Mouse (Mus musculus) intestine, embryonic 16.5 days (tissue): ENCODE measurements at regions not wholly inside any gene's neighbourhood (a gene's known extent, or its start where the extent isn't known, plus 50 kb on each side); places are given as distances from the start of the nearest gene placed in this dataset.

Experiments used
- ATAC-seq: fragments of 200-750 bp; cut with Nextera tagmentation; 2 replicates; pipeline ENCODE4 v1.8.0; 2017; ENCODE audit warnings: moderate TSS enrichment, moderate library complexity
- H3K27ac ChIP-seq: fragments of 300-500 bp; sonication (generic); 2 replicates; pipeline ENCODE4 v1.5.1; 2014; ENCODE audit warnings: mild to moderate bottlenecking, low read length
- H3K27me3 ChIP-seq: fragments of 300-500 bp; sonication (generic); replicated peaks from 2 replicates; pipeline ENCODE4 v1.6.1; 2014; ENCODE audit warnings: low read length, control low read depth, mixed read lengths; ENCODE audit not compliant: control insufficient read depth, insufficient read depth
- H3K36me3 ChIP-seq: fragments of 300-500 bp; sonication (generic); 2 replicates; pipeline ENCODE4 v1.6.1; 2014; ENCODE audit warnings: low read length, control low read depth; ENCODE audit not compliant: control insufficient read depth, insufficient read depth
- H3K4me1 ChIP-seq: fragments of 300-500 bp; sonication (generic); 2 replicates; pipeline ENCODE4 v1.6.1; 2014; ENCODE audit warnings: low read length, control low read depth, mixed read lengths; ENCODE audit not compliant: control insufficient read depth, insufficient read depth
- H3K4me2 ChIP-seq: fragments of 300-500 bp; sonication (generic); 2 replicates; pipeline ENCODE4 v1.6.1; 2014; ENCODE audit warnings: low read depth, low read length, control low read depth
- H3K4me3 ChIP-seq: fragments of 300-500 bp; sonication (generic); 2 replicates; pipeline ENCODE4 v1.5.1; 2014; ENCODE audit warnings: mild to moderate bottlenecking, low read length
- H3K9ac ChIP-seq: fragments of 300-500 bp; sonication (generic); 2 replicates; pipeline ENCODE4 v1.6.1; 2014; ENCODE audit warnings: low read depth, low read length
- H3K9me3 ChIP-seq: fragments of 300-500 bp; sonication (generic); 2 replicates; pipeline ENCODE4 v1.6.1; 2016; ENCODE audit warnings: low read length, control low read depth; ENCODE audit not compliant: control insufficient read depth
- WGBS: fragments of 180-500 bp; shearing (Covaris S2); extraction: QIAGEN DNeasy Blood & Tissue Kit; methylation state at CpG from one replicate; pipeline ENCODE4 v1.1.7; 2014; 5-methylcytosine and 5-hydroxymethylcytosine counted together

- H3K4me2 ChIP-seq, result no peak overlapping the region
- 66% methylated on average over 3 of the region's 3 CpGs for WGBS
- H3K27ac ChIP-seq, result no peak overlapping the region
- H3K36me3 ChIP-seq, result no peaks in the 10 kb centered on the region
- H3K27me3 ChIP-seq, result peaks cover 24% of the 10 kb centered on the region
- no peak overlapping the region for H3K4me3 ChIP-seq
- no peaks in the 10 kb centered on the region for H3K9me3 ChIP-seq
- H3K4me1 ChIP-seq, result 0 out of 2 replicates have a peak, but pooled peaks cover 3% of the 10 kb centered on the region
- H3K9ac ChIP-seq, result no peak overlapping the region
- ATAC-seq, result no peak
These were observed 79.5 kb upstream of the Msx1 start for GRCm38 (mm10) chr5:37903861-37904260.

- H3K36me3 ChIP-seq, result no peaks in the 10 kb centered on the region
- H3K9me3 ChIP-seq, result no peaks in the 10 kb centered on the region
- H3K4me1 ChIP-seq, result 0 out of 2 replicates have a peak, but pooled peaks cover 3% of the 10 kb centered on the region
- H3K9ac ChIP-seq, result no peak overlapping the region
- H3K4me3 ChIP-seq, result no peak overlapping the region
- 68% methylated on average over 2 of the region's 2 CpGs for WGBS
- no peak overlapping the region for H3K27ac ChIP-seq
- peaks cover 28% of the 10 kb centered on the region for H3K27me3 ChIP-seq
- no peak overlapping the region for H3K4me2 ChIP-seq
- ATAC-seq, result no peak
These were observed 78.4 kb upstream of the Msx1 start for GRCm38 (mm10) chr5:37902741-37903140.

- Histone ChIP-seq H3K36me3 (no peaks in the 10 kb centered on the region), H3K4me2 (peak overlapping the region; percentile 42), H3K9ac (no peak overlapping the region), H3K27ac (no peak overlapping the region), H3K27me3 (peaks cover 30% of the 10 kb centered on the region), H3K9me3 (no peaks in the 10 kb centered on the region), H3K4me1 (0 out of 2 replicates have a peak, but pooled peaks cover 3% of the 10 kb centered on the region), H3K4me3 (0 out of 2 replicates have a peak overlapping the region, but pooled peaks have one; percentile 3)
- under 1% methylated on average over 16 of the region's 16 CpGs for WGBS
- no peak for ATAC-seq
These were observed 77.5 kb upstream of the Msx1 start for GRCm38 (mm10) chr5:37901861-37902291.

- Histone ChIP-seq H3K4me1 (peaks cover 15% of the 10 kb centered on the region), H3K9me3 (no peaks in the 10 kb centered on the region), H3K27ac (no peak overlapping the region), H3K36me3 (no peaks in the 10 kb centered on the region), H3K27me3 (peaks cover 51% of the 10 kb centered on the region), H3K4me2 (no peak overlapping the region), H3K4me3 (no peak overlapping the region), H3K9ac (no peak overlapping the region)
- 71% methylated on average over 12 of the region's 12 CpGs for WGBS
- ATAC-seq, result no peak
These were observed 73.7 kb upstream of the Msx1 start for GRCm38 (mm10) chr5:37898041-37898615.

- WGBS, result 64% methylated on average over 6 of the region's 6 CpGs
- no peak overlapping the region for H3K9ac ChIP-seq
- peaks cover 49% of the 10 kb centered on the region for H3K27me3 ChIP-seq
- no peak overlapping the region for H3K4me2 ChIP-seq
- no peak overlapping the region for H3K27ac ChIP-seq
- peaks cover 16% of the 10 kb centered on the region for H3K4me1 ChIP-seq
- H3K36me3 ChIP-seq, result no peaks in the 10 kb centered on the region
- no peak overlapping the region for H3K4me3 ChIP-seq
- no peak for ATAC-seq
- no peaks in the 10 kb centered on the region for H3K9me3 ChIP-seq
These were observed 73.1 kb upstream of the Msx1 start for GRCm38 (mm10) chr5:37897501-37897900.

GRCm38 (mm10) chr5:37895441-37896336, 71.3 kb upstream of the Msx1 start:
- 17% methylated on average over 19 of the region's 19 CpGs for WGBS
- H3K4me3 ChIP-seq, result no peak overlapping the region
- no peak overlapping the region for H3K4me2 ChIP-seq
- no peak overlapping the region for H3K27ac ChIP-seq
- ATAC-seq, result no peak
- no peak overlapping the region for H3K9ac ChIP-seq
- peaks cover 13% of the 10 kb centered on the region for H3K4me1 ChIP-seq
- H3K27me3 ChIP-seq, result peaks cover 47% of the 10 kb centered on the region
- H3K36me3 ChIP-seq, result no peaks in the 10 kb centered on the region
- H3K9me3 ChIP-seq, result no peaks in the 10 kb centered on the region

GRCm38 (mm10) chr5:37893639-37894550, 69.5 kb upstream of the Msx1 start:
- H3K27ac ChIP-seq, result no peak overlapping the region
- peak overlapping the region; percentile 28 for H3K4me3 ChIP-seq
- peaks cover 15% of the 10 kb centered on the region for H3K4me1 ChIP-seq
- H3K9ac ChIP-seq, result peak overlapping the region; percentile 32; the same call in 1 of the 2 replicates
- H3K9me3 ChIP-seq, result no peaks in the 10 kb centered on the region
- WGBS, result 4% methylated on average over 36 of the region's 36 CpGs
- peak overlapping the region; percentile 47 for H3K4me2 ChIP-seq
- peak; percentile 85 for ATAC-seq
- H3K36me3 ChIP-seq, result no peaks in the 10 kb centered on the region
- peaks cover 42% of the 10 kb centered on the region for H3K27me3 ChIP-seq

GRCm38 (mm10) chr5:37890641-37891040, 66.3 kb upstream of the Msx1 start:
- ATAC-seq, result no peak
- no peaks in the 10 kb centered on the region for H3K36me3 ChIP-seq
- H3K9me3 ChIP-seq, result no peaks in the 10 kb centered on the region
- H3K9ac ChIP-seq, result no peak overlapping the region
- H3K27ac ChIP-seq, result no peak overlapping the region
- H3K27me3 ChIP-seq, result peaks cover 31% of the 10 kb centered on the region
- H3K4me1 ChIP-seq, result peaks cover 15% of the 10 kb centered on the region
- no peak overlapping the region for H3K4me3 ChIP-seq
- WGBS, result 36% methylated on average over 11 of the region's 11 CpGs
- H3K4me2 ChIP-seq, result no peak overlapping the region
